Mouse (Mus musculus) forebrain, embryonic 14.5 days (tissue): ENCODE measurements around the gene Smco3. TPM values are rescaled to one million over a fixed set of nuclear protein-coding genes. Genes with fewer than 3 reads are reported as not detected.
A peak's percentile ranks its signal among the peaks of the same experiment; 100 is the strongest.

Source experiments
- ATAC-seq: fragments of 200-750 bp; cut with Nextera tagmentation; 2 replicates; pipeline ENCODE4 v1.8.0; 2017; ENCODE audit warnings: mild to moderate bottlenecking, moderate library complexity
- DNase-seq: peaks from one replicate; pipeline ENCODE4 v3.0.0-alpha.2; 2015; ENCODE audit warnings: low spot score
- H3K27ac ChIP-seq: fragments of 300-500 bp; sonication (generic); 2 replicates; pipeline ENCODE4 v1.5.1; 2014; ENCODE audit warnings: low read depth, mild to moderate bottlenecking, control low read depth, low read length, moderate library complexity
- H3K27me3 ChIP-seq: fragments of 300-500 bp; sonication (generic); replicated peaks from 2 replicates; pipeline ENCODE4 v1.6.1; 2014; ENCODE audit warnings: low read length, control low read depth, mixed read lengths; ENCODE audit not compliant: control insufficient read depth, insufficient read depth
- H3K36me3 ChIP-seq: fragments of 300-500 bp; sonication (generic); 2 replicates; pipeline ENCODE4 v1.6.1; 2014; ENCODE audit warnings: low read length, control low read depth; ENCODE audit not compliant: control insufficient read depth, insufficient read depth
- H3K4me1 ChIP-seq: fragments of 300-500 bp; sonication (generic); 2 replicates; pipeline ENCODE4 v1.6.1; 2014; ENCODE audit warnings: antibody characterized with exemption, low read length, control low read depth; ENCODE audit not compliant: control insufficient read depth, insufficient read depth
- H3K4me2 ChIP-seq: fragments of 300-500 bp; sonication (generic); 2 replicates; pipeline ENCODE4 v1.6.1; 2014; ENCODE audit warnings: mild to moderate bottlenecking, control low read depth, low read length
- H3K4me3 ChIP-seq: fragments of 300-500 bp; sonication (generic); 2 replicates; pipeline ENCODE4 v1.5.1; 2014; ENCODE audit warnings: low read depth, low read length, control low read depth
- H3K9ac ChIP-seq: fragments of 300-500 bp; sonication (generic); 2 replicates; pipeline ENCODE4 v1.6.1; 2014; ENCODE audit warnings: mild to moderate bottlenecking, low read length, control low read depth, moderate library complexity
- H3K9me3 ChIP-seq: fragments of 300-500 bp; sonication (generic); replicated peaks from 2 replicates; pipeline ENCODE4 v1.6.1; 2016; ENCODE audit warnings: low read length, control low read depth, mixed read lengths; ENCODE audit not compliant: control insufficient read depth
- WGBS: fragments of 180-500 bp; shearing (Covaris S2); extraction: QIAGEN DNeasy Blood & Tissue Kit; methylation state at CpG from one replicate; pipeline ENCODE4 v1.1.7; 2014; 5-methylcytosine and 5-hydroxymethylcytosine counted together
- polyA plus RNA-seq: library from polyadenylated mRNA; unstranded; fragments of >200 nt; fragmentation: Nextera tagmentation; extraction: Ambion mirVana; gene quantifications from 2 replicates; pipeline ENCODE4 v1.2.1, GENCODE M21; 2014

Smco3 gene
- polyA plus RNA-seq, 1 experiment from 2014 or later = 1.1 TPM

DNA sequence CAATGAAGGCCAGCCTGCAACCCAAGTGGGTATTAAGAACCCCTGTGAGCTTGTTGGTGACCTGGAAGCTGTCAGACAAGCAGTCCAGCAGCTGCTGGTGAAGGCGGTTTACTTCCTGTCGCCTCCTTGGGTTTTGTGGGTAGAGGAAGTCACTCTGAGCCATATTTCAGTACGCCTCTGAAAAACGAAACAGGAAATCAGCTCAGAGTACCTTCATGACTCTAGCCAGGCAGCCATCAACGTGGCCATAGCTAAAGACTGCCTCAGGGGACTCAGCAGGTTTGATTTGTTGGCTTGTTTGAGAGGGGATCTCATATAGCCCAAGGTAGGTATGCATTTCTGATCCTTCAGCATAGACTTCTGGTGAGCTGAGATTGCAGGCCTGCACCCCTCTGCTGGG lies 3.5 kb downstream of the Smco3 start:
- Histone ChIP-seq H3K27me3 (no peaks in the 10 kb centered on the region), H3K9ac (no peak overlapping the region), H3K4me2 (no peak overlapping the region), H3K9me3 (no peaks in the 10 kb centered on the region), H3K36me3 (no peaks in the 10 kb centered on the region), H3K4me3 (no peak overlapping the region), H3K4me1 (peaks cover 5% of the 10 kb centered on the region; the same call in 1 of the 2 replicates), H3K27ac (no peak overlapping the region)
- DNase-seq (no peak), ATAC-seq (no peak)
- 77% methylated on average over 5 of the region's 5 CpGs for WGBS

DNA sequence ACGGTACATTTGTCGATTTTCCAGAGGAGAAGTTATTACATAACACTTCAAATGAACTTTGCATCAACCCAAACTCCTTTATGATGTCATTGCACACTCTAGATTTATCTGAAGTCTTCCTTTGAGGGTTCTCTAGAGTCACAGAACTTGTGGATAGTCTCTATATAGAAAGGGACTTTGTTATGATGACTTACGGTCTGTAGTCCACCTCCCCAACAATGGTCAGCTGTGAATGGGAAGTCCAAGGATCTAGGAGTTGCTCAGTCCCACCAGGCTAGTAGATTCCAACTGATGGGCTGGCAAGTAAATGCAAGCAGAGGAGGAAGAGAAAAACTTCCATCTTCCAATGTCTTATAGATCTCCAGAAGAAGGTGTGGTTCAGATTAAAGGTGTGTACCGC lies 6.6 kb downstream of the Smco3 start:
- peaks cover 16% of the 10 kb centered on the region for H3K36me3 ChIP-seq
- peak overlapping the region; percentile 80 for H3K27ac ChIP-seq
- H3K4me3 ChIP-seq = peak overlapping the region; percentile 100
- 36% methylated on average over 4 of the region's 4 CpGs for WGBS
- H3K4me1 ChIP-seq = peaks cover 5% of the 10 kb centered on the region; the same call in 1 of the 2 replicates
- peak overlapping the region; percentile 68 for H3K9ac ChIP-seq
- H3K27me3 ChIP-seq = no peaks in the 10 kb centered on the region
- H3K4me2 ChIP-seq = peak overlapping the region; percentile 67
- no peak for DNase-seq
- H3K9me3 ChIP-seq = no peaks in the 10 kb centered on the region
- ATAC-seq = no peak; the same call in 1 of the 2 replicates

GRCm38 (mm10) chr6:136827881-136828561 lies 7.2 kb downstream of the Smco3 start, which contains the start of gene Wbp11:
Gene Wbp11, minus strand, starts transcription at chr6:136828233.
- H3K36me3 ChIP-seq = peaks cover 18% of the 10 kb centered on the region
- H3K27me3 ChIP-seq = no peaks in the 10 kb centered on the region
- DNase-seq = peak; percentile 99
- peak within 1 kb of the TSS; percentile 96 for H3K9ac ChIP-seq
- WGBS = under 1% methylated on average over 38 of the region's 45 CpGs
- no peaks in the 10 kb centered on the region for H3K9me3 ChIP-seq
- peak within 1 kb of the TSS; percentile 67 for H3K4me2 ChIP-seq
- peak; percentile 100 for ATAC-seq
- H3K4me1 ChIP-seq = peaks cover 5% of the 10 kb centered on the region; the same call in 1 of the 2 replicates
- peak within 1 kb of the TSS; percentile 100 for H3K4me3 ChIP-seq
- H3K27ac ChIP-seq = peak within 1 kb of the TSS; percentile 80

- ATAC-seq = no peak
- H3K36me3 ChIP-seq = peaks cover 23% of the 10 kb centered on the region
- peak within 1 kb of the TSS; percentile 80 for H3K27ac ChIP-seq
- H3K9me3 ChIP-seq = no peaks in the 10 kb centered on the region
- WGBS = 1% methylated on average over 34 of the region's 34 CpGs
- peak within 1 kb of the TSS; percentile 67 for H3K4me2 ChIP-seq
- H3K4me1 ChIP-seq = peaks cover 5% of the 10 kb centered on the region; the same call in 1 of the 2 replicates
- H3K4me3 ChIP-seq = peak within 1 kb of the TSS; percentile 100
- no peaks in the 10 kb centered on the region for H3K27me3 ChIP-seq
- peak within 1 kb of the TSS; percentile 96 for H3K9ac ChIP-seq
- DNase-seq = no peak
These were observed 7.8 kb downstream of the Smco3 start, which contains the start of gene BC049715 for GRCm38 (mm10) chr6:136827516-136827880. Gene BC049715, plus strand, starts transcription at chr6:136827626.

GRCm38 (mm10) chr6:136827116-136827515 lies 8.1 kb downstream of the Smco3 start:
- Histone ChIP-seq H3K27ac (no peak overlapping the region), H3K9me3 (no peaks in the 10 kb centered on the region), H3K9ac (peak overlapping the region; percentile 96), H3K4me2 (peak overlapping the region; percentile 59), H3K36me3 (peaks cover 27% of the 10 kb centered on the region), H3K27me3 (no peaks in the 10 kb centered on the region), H3K4me3 (peak overlapping the region; percentile 100), H3K4me1 (peaks cover 5% of the 10 kb centered on the region; the same call in 1 of the 2 replicates)
- 19% methylated on average over 7 of the region's 7 CpGs for WGBS
- ATAC-seq = no peak
- no peak for DNase-seq

GRCm38 (mm10) chr6:136824987-136825386 lies 10.3 kb downstream of the Smco3 start:
- no peak overlapping the region for H3K4me2 ChIP-seq
- H3K9me3 ChIP-seq = no peaks in the 10 kb centered on the region
- no peak overlapping the region for H3K27ac ChIP-seq
- peaks cover 5% of the 10 kb centered on the region; the same call in 1 of the 2 replicates for H3K4me1 ChIP-seq
- DNase-seq (no peak), ATAC-seq (no peak)
- H3K27me3 ChIP-seq = no peaks in the 10 kb centered on the region
- no peak overlapping the region for H3K4me3 ChIP-seq
- H3K36me3 ChIP-seq = peaks cover 48% of the 10 kb centered on the region
- H3K9ac ChIP-seq = no peak overlapping the region
- WGBS = 96% methylated on average over 8 of the region's 8 CpGs

DNA sequence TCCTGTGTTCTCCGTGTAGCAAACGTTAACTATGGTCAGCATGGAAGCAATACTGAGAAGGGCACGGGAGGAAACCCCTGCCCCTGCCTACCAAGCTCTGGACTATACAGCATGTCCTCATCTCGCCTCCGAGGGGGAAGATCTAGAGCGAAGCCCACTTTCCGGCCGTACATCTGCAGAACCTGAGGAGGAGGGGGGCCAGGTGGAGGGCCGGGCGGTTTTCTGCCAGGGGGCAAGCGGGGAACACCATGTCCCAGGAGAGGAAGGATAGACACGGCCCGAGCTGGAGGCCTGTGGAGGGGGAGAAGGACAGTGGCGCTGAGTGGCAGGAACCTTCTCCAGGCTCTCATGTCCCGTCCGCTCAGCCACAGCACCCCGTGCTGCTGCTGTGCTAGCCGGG lies 14.2 kb downstream of the Smco3 start:
- DNase-seq (no peak), ATAC-seq (no peak)
- Histone ChIP-seq H3K4me3 (no peak overlapping the region), H3K27ac (no peak overlapping the region), H3K4me1 (no peaks in the 10 kb centered on the region), H3K36me3 (peaks cover 86% of the 10 kb centered on the region), H3K9me3 (no peaks in the 10 kb centered on the region), H3K9ac (no peak overlapping the region), H3K27me3 (no peaks in the 10 kb centered on the region), H3K4me2 (no peak overlapping the region)
- WGBS = 93% methylated on average over 18 of the region's 18 CpGs

GRCm38 (mm10) chr6:136820381-136820780 lies 14.9 kb downstream of the Smco3 start:
- WGBS = 97% methylated on average over 21 of the region's 21 CpGs
- H3K27ac ChIP-seq = no peak overlapping the region
- no peak overlapping the region for H3K9ac ChIP-seq
- no peak for DNase-seq
- H3K36me3 ChIP-seq = peaks cover 92% of the 10 kb centered on the region
- H3K4me1 ChIP-seq = no peaks in the 10 kb centered on the region
- H3K9me3 ChIP-seq = no peaks in the 10 kb centered on the region
- H3K4me2 ChIP-seq = no peak overlapping the region
- H3K27me3 ChIP-seq = no peaks in the 10 kb centered on the region
- no peak for ATAC-seq
- H3K4me3 ChIP-seq = no peak overlapping the region

DNA sequence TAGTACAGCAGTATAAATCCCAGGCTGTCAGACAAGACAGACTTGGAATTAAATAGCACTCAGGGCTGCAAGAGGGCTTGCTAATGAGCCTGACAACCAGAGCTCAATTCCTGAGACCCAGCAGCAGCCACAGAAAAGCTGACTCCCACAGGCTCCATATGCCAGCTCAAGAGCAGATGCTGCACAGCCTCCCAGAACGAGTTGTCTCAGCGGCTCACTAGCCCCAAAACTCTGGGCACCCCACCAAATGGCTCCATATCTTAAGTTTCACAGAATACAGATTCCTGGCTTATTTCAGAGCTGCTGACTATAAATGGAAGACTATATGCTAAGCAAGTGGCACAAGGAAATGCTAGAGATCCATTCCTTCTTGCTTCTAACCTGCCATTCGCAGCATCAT lies 17.7 kb downstream of the Smco3 start:
- ATAC-seq = peak; percentile 63; the same call in 1 of the 2 replicates
- Histone ChIP-seq H3K36me3 (peaks cover 96% of the 10 kb centered on the region), H3K4me2 (no peak overlapping the region), H3K27ac (no peak overlapping the region), H3K9ac (no peak overlapping the region), H3K4me1 (no peaks in the 10 kb centered on the region), H3K4me3 (no peak overlapping the region), H3K27me3 (no peaks in the 10 kb centered on the region), H3K9me3 (no peaks in the 10 kb centered on the region)
- WGBS = 89% methylated on average over 3 of the region's 3 CpGs
- DNase-seq = peak; percentile 68
